Comparison of ENCODE assay signal across 15 mouse cellular contexts in the genomic region with DNA sequence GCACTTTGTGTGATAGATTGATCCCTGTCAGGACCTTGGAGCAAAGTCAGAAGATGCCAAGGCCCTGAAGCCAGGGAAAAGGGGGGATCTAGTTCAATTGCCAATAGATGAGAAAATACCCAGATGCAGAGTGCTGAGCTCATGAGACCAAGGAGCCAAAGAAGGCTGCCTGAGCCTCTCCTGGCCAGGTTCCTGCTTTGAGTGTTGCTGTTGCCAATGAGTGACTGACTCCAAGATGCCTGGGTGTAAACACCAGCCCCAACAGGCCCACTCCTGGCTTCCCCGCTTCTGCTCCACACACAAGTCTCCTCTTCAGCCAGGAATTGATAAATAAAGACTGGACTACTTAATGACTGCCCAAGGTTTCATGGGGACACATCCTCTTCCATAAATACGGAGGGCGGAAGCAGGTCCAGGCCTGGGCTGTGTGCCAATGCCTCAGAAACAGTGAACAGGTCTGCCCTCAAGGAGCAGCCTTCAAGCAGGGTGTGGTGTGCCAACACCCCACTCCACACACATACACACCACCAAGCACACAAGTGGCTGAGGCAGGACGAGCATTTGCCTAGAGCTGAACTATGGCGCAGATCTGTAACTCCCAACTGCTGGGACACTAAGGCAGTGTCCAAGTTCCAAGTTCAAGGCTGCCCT. TPM values are rescaled to one million over a fixed set of nuclear protein-coding genes. Genes with fewer than 3 reads are reported as not detected.
DNase-seq lines count a peak whose midpoint lies in the region; ATAC-seq and TF ChIP-seq lines count a peak whose summit lies in the region.
"Had no signal": no experiment of that assay in that cellular context is flagged by ENCODE, and none has a peak within 500 bp of the region (broad histone marks: within the 10 kb centered on the region; RNA-seq: fewer than 3 reads in every experiment).

No protein-coding gene starts in this region.

- H3K27ac ChIP-seq in forebrain, postnatal 0 days (ENCODE audit: low read depth, low read length): no peak overlapping the region
- H3K27ac ChIP-seq in forebrain, embryonic 10.5 days: no peak overlapping the region
- peak overlapping the region; percentile 68; the same call in 1 of the 2 replicates for H3K27ac ChIP-seq in ES-E14 (ENCODE audit: insufficient read depth, low read depth, low read length, poor library complexity, severe bottlenecking)
- H3K27ac ChIP-seq: embryonic facial prominence, embryonic 15.5 days; limb, embryonic 15.5 days had no signal

- no peak overlapping the region for H3K4me3 ChIP-seq in forebrain, postnatal 0 days (ENCODE audit: low read depth, low read length)
- no peak overlapping the region for H3K4me3 ChIP-seq in forebrain, embryonic 10.5 days
- no peak overlapping the region for H3K4me3 ChIP-seq in ES-E14 (ENCODE audit: insufficient read depth in 1 of 2, low read depth in 1 of 2, low read length in 2 of 2, poor library complexity in 1 of 2, severe bottlenecking in 1 of 2)
- H3K4me3 ChIP-seq: embryonic facial prominence, embryonic 15.5 days; limb, embryonic 15.5 days; myocyte had no signal

- no peak for TF ChIP-seq CTCF in forebrain, postnatal 0 days (IDR thresholded peaks at IDR 0.05; ENCODE audit: low read depth)

- H3K9ac ChIP-seq in forebrain, postnatal 0 days: no peak overlapping the region
- H3K9ac ChIP-seq in ES-E14 (ENCODE audit: insufficient read depth, low read depth, low read length, poor library complexity, severe bottlenecking): peak overlapping the region; percentile 25; the same call in 1 of the 2 replicates
- H3K9ac ChIP-seq: embryonic facial prominence, embryonic 15.5 days; limb, embryonic 15.5 days had no signal

- ATAC-seq in forebrain, postnatal 0 days: no peak
- ATAC-seq: Patski had no signal

- H3K4me2 ChIP-seq in forebrain, postnatal 0 days (ENCODE audit: low read depth): no peak overlapping the region
- H3K4me2 ChIP-seq: embryonic facial prominence, embryonic 15.5 days; limb, embryonic 15.5 days had no signal

- no peaks in the 10 kb centered on the region for H3K9me3 ChIP-seq in forebrain, postnatal 0 days (ENCODE audit: low read length)
- H3K9me3 ChIP-seq in forebrain, embryonic 10.5 days: no peaks in the 10 kb centered on the region
- H3K9me3 ChIP-seq in ES-E14 (ENCODE audit: control insufficient read depth, insufficient read depth, low read depth, low read length): no peaks in the 10 kb centered on the region
- H3K9me3 ChIP-seq: embryonic facial prominence, embryonic 15.5 days; limb, embryonic 15.5 days had no signal

- 80% methylated on average over 5 of the region's 5 CpGs for WGBS in forebrain, postnatal 0 days
- WGBS in forebrain, embryonic 10.5 days: 97% methylated on average over 5 of the region's 5 CpGs
- 31% methylated on average over 5 of the region's 5 CpGs for WGBS in large intestine, adult 2 months

- in situ Hi-C loops in ES-E14 (cut with MboI; ENCODE audit: low sequenced_read_pairs in 2 of 2, unreplicated experiment in 2 of 2): no loop called here

- H3K36me3 ChIP-seq in forebrain, postnatal 0 days (ENCODE audit: insufficient read depth): no peaks in the 10 kb centered on the region
- peaks cover 17% of the 10 kb centered on the region for H3K36me3 ChIP-seq in forebrain, embryonic 10.5 days (replicated peaks)
- H3K36me3 ChIP-seq in ES-E14 (ENCODE audit: control insufficient read depth, insufficient read depth, low read length, poor library complexity, severe bottlenecking): no peaks in the 10 kb centered on the region; the same call in 1 of the 2 replicates
- H3K36me3 ChIP-seq: embryonic facial prominence, embryonic 15.5 days; limb, embryonic 15.5 days had no signal

- DNase-seq in forebrain, postnatal 0 days: peak; percentile 65
- DNase-seq in forebrain, embryonic 10.5 days (ENCODE audit: extremely low spot score, low spot score): no peak
- DNase-seq in kidney, postnatal 36 days: peak; percentile 60 to 70
- no peak for DNase-seq in kidney, adult 11 months
- no peak for DNase-seq in ES-E14 (ENCODE audit: low read depth, low spot score)
- peak; percentile 62 for DNase-seq in large intestine, adult 2 months (ENCODE audit: low read depth, low spot score)
- DNase-seq in spleen, adult 12 weeks (ENCODE audit: low spot score): no peak
- no peak for DNase-seq in thymus, postnatal 0 days (ENCODE audit: low spot score)
- DNase-seq: adrenal gland, adult 2 months; kidney, adult 18-20 months; layer of hippocampus, adult 9-11 months had no signal

- 0 out of 2 replicates have a peak, but pooled peaks cover 3% of the 10 kb centered on the region for H3K27me3 ChIP-seq in forebrain, postnatal 0 days (ENCODE audit: insufficient read depth, low read length)
- H3K27me3 ChIP-seq in forebrain, embryonic 10.5 days (ENCODE audit: poor library complexity, severe bottlenecking): peaks cover 11% of the 10 kb centered on the region
- H3K27me3 ChIP-seq: Patski had no signal

- H3K4me1 ChIP-seq in forebrain, postnatal 0 days (ENCODE audit: insufficient read depth): no peaks in the 10 kb centered on the region
- peaks cover 27% of the 10 kb centered on the region for H3K4me1 ChIP-seq in forebrain, embryonic 10.5 days
- peaks cover 12 to 37% of the 10 kb centered on the region in 2 experiments; a peak in 3 of 4 replicates for H3K4me1 ChIP-seq in ES-E14 (ENCODE audit: control insufficient read depth in 2 of 2, insufficient read depth in 2 of 2, low read length in 2 of 2, poor library complexity in 1 of 2)
- H3K4me1 ChIP-seq: limb, embryonic 15.5 days had no signal

TF ChIP-seq in ES-E14, 5 proteins besides CTCF, POLR2A, EP300 and RAD21:
- TF ChIP-seq CHD2 (IDR thresholded peaks at IDR 0.05; ENCODE audit: low read depth, low read length) (no peak), ZNF384 (IDR thresholded peaks at IDR 0.05; ENCODE audit: low read depth, low read length) (no peak), ZC3H11A (IDR thresholded peaks at IDR 0.05; ENCODE audit: borderline replicate concordance, low read depth, low read length) (no peak), HCFC1 (IDR thresholded peaks at IDR 0.05; ENCODE audit: borderline replicate concordance, insufficient read depth, low read length) (no peak), MAFK (IDR thresholded peaks at IDR 0.05; ENCODE audit: insufficient read depth, low read depth, low read length) (no peak)

RNA-seq across cellular contexts. Expression of a gene that starts 6.4 kb away (rescaled TPM):
- 9.9 and 17.0 TPM in 2 replicates for total RNA-seq in forebrain, postnatal 0 days (2014; rRNA removed)
- polyA plus RNA-seq in forebrain, postnatal 0 days (2015; fragmentation: Nextera tagmentation; extraction: Ambion mirVana): 3.3 and 5.4 TPM in 2 replicates
- 27.7 and 28.3 TPM in 2 replicates for polyA plus RNA-seq in forebrain, embryonic 10.5 days (2016; fragmentation: Nextera tagmentation; extraction: Ambion mirVana)
- 38.0 and 56.4 TPM in 2 replicates for total RNA-seq in ES-E14 (2012; rRNA removed)
- 19.3 and 31.4 TPM in 2 replicates for polyA plus RNA-seq in large intestine, adult 2 months (2012; rRNA removed)
- polyA plus RNA-seq in thymus, postnatal 0 days (2015; fragmentation: Nextera tagmentation; extraction: Ambion mirVana): 17.0 and 18.4 TPM in 2 replicates

RNA-seq across cellular contexts. Expression of a gene that starts 32.2 kb away (rescaled TPM):
- total RNA-seq in forebrain, postnatal 0 days (2014; rRNA removed): 588 and 1,020 TPM in 2 replicates
- polyA plus RNA-seq in forebrain, postnatal 0 days (2015; fragmentation: Nextera tagmentation; extraction: Ambion mirVana): 505 and 644 TPM in 2 replicates
- 830 and 840 TPM in 2 replicates for polyA plus RNA-seq in forebrain, embryonic 10.5 days (2016; fragmentation: Nextera tagmentation; extraction: Ambion mirVana)
- total RNA-seq in ES-E14 (2012; rRNA removed): 801 and 1,038 TPM in 2 replicates
- polyA plus RNA-seq in large intestine, adult 2 months (2012; rRNA removed): 126 and 130 TPM in 2 replicates
- 1,259 and 1,312 TPM in 2 replicates for polyA plus RNA-seq in thymus, postnatal 0 days (2015; fragmentation: Nextera tagmentation; extraction: Ambion mirVana)

Comparison
In these comparisons a context has a peak if more than half of its experiments do, and no peak if none do; other contexts are left out.
1. DNase-seq: peak in forebrain, postnatal 0 days (single experiment), kidney, postnatal 36 days (2 of 2) and large intestine, adult 2 months (single experiment); none in forebrain, embryonic 10.5 days (single experiment), kidney, adult 11 months (single experiment), ES-E14 (single experiment), spleen, adult 12 weeks (single experiment) and thymus, postnatal 0 days (single experiment).